Mouse (Mus musculus): Measurements from ENCODE around the gene Tenm4.

Tenm4 gene

GRCm38 (mm10) chr7:96786262-96787044 lies 615.4 kb downstream of the Tenm4 start:
- no peak for DNase-seq

GRCm38 (mm10) chr7:96788135-96788534 lies 617.1 kb downstream of the Tenm4 start:
- no peak for DNase-seq

- no peak for DNase-seq
These were observed 619.3 kb downstream of the Tenm4 start for GRCm38 (mm10) chr7:96790326-96790725.

- no peak for DNase-seq
These were observed 621.6 kb downstream of the Tenm4 start for GRCm38 (mm10) chr7:96792456-96793229.

GRCm38 (mm10) chr7:96796033-96796741 lies 625.1 kb downstream of the Tenm4 start:
- peak; percentile 88 to 89 for DNase-seq

GRCm38 (mm10) chr7:96796788-96797485 lies 625.9 kb downstream of the Tenm4 start:
- DNase-seq = peak; percentile 52 to 68

- DNase-seq = no peak
These were observed 626.8 kb downstream of the Tenm4 start for GRCm38 (mm10) chr7:96797716-96798332.

- DNase-seq = no peak
These were observed 628.8 kb downstream of the Tenm4 start for GRCm38 (mm10) chr7:96799816-96800215.

GRCm38 (mm10) chr7:96801368-96801767 lies 630.3 kb downstream of the Tenm4 start:
- peak in 1 of 2 experiments; percentile 8 for DNase-seq

GRCm38 (mm10) chr7:96802216-96802615 lies 631.2 kb downstream of the Tenm4 start:
- no peak for DNase-seq

GRCm38 (mm10) chr7:96806561-96806960 lies 635.5 kb downstream of the Tenm4 start:
- no peak for DNase-seq

GRCm38 (mm10) chr7:96807281-96808058 lies 636.4 kb downstream of the Tenm4 start:
- DNase-seq = no peak

GRCm38 (mm10) chr7:96808059-96808646 lies 637.1 kb downstream of the Tenm4 start:
- no peak for DNase-seq

GRCm38 (mm10) chr7:96811691-96812090 lies 640.6 kb downstream of the Tenm4 start:
- no peak for DNase-seq

- peak in 1 of 2 experiments; percentile 19 for DNase-seq
These were observed 642.0 kb downstream of the Tenm4 start for GRCm38 (mm10) chr7:96813036-96813435.

GRCm38 (mm10) chr7:96813497-96814400 lies 642.7 kb downstream of the Tenm4 start:
- no peak for DNase-seq

GRCm38 (mm10) chr7:96814581-96814980 lies 643.5 kb downstream of the Tenm4 start:
- DNase-seq = no peak

- no peak for DNase-seq
These were observed 646.1 kb downstream of the Tenm4 start for GRCm38 (mm10) chr7:96817030-96817674.

GRCm38 (mm10) chr7:96818236-96818916 lies 647.3 kb downstream of the Tenm4 start:
- DNase-seq = no peak

Measured in kidney, adult 8-10 months (tissue).